Mouse (Mus musculus): ENCODE measurements around the gene Nmnat3.
"Not testable (repeated sequence)": the region's sequence is repeated elsewhere in the genome, so short reads cannot be mapped to it uniquely, and the experiment has no call there.

Nmnat3 gene

GRCm38 (mm10) chr9:98287135-98287534, at the start of gene Nmnat3:
Nmnat3 (plus strand) TSS chr9:98287435.
- not testable (repeated sequence) for DNase-seq

DNA sequence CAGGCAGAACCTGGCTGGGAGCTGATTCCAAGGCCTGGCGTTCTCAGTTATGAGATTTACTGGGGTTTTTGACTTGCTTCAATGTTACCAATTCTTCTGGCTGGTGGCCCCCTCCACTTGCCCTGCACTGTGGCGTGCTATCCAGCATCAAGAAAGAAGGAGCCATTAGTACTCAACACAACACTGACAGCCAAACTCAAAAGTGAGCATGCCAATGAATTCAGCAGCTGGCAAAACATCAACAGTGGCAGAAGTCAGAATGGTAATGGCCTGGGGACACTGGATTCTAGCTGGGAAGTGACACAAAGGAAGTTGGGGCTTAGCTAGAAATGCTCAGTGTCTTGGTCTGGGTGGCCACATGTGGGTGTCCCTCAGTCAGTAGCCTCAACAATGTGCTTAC, 43.8 kb upstream of the Nmnat3 start:
- no peak for DNase-seq

DNA sequence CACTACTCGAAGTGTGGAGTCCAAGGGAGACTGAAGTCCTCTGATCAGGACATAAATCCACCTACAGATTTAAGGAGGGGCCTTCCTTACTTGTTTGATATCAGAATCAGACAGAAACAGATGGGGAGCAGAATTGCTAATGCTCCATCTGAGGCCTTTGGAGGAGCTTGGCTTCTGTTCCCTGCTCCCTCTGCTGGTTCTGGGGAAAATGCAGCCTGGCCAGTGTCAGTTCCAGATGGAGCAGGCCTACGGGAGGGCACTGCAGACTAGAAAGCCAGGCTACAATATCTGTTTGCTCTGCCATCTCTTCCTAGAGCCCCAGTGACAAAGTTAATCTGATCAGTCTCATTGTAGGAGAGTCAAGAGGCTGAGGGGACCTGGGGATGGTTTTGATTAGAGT, 43.0 kb upstream of the Nmnat3 start:
- DNase-seq: peak in 1 of 2 experiments; percentile 20

DNA sequence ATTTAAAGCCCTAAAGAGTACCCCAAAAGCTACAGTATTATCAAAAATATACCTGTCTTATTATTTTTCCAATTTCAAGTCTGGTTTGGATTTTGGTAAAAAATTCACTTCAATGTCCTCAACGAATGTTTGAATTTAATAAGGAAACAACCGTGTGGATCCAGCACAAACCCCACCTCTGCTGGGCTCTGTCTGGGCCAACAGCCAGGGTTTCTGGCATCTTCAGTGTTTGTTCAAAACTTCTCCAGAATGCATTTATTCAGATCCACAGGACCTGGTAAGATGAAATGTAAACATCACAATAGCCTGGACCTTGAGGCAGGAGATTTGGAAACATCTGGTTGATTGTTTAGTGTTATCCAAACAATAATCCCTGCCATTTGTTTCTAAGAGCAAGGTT, 42.0 kb upstream of the Nmnat3 start:
- DNase-seq: no peak

GRCm38 (mm10) chr9:98246351-98246750, 40.9 kb upstream of the Nmnat3 start:
- no peak for DNase-seq

- no peak for DNase-seq
Measured at GRCm38 (mm10) chr9:98260210-98260609, 27.0 kb upstream of the Nmnat3 start.

DNA sequence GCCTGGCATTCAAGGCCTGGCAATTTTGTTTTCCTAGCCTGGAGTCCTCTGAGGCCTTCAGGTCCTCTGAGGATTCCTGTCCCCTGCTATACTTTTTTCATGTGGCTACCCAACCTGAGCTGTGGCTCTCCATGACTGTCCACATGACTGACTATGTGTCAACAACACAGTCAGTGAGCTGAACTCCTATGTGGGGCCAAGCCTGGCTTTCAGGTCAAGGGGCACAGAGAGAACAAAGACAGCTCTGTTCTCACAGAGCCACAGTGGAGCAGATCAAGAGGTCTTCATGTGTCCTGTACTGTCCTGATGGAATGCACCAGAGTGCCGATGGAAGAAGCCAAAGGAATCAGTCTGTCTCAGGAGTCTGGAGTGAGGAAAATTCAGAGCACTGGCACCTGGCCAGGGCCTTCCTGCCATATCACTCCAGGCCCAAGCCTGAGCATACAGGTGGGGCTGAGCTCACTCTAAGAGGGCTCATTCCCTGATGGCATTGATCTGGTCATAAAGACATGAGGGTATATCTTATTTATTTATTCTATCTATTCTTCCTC, 25.7 kb upstream of the Nmnat3 start:
- no peak for DNase-seq

DNA sequence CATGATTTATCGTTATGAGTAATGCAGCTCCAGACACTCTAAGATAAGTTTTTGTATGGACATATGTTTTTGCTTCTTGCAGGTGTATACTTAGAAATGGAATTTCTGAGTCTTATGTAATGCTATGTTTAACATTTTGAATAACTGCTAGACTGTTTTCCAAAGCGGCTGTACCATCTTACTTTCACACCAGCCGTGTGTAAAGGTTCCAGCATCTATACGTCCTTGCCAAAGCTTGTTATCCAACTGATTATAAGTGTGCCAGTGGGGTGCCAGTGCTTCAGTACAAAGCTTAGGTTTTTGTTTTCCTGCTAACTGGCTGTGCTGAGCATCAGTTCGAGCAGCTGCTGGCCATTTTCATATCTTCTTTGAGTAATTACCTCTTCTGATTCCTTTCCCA, 22.3 kb upstream of the Nmnat3 start:
- DNase-seq: no peak

- DNase-seq: no peak
Measured at GRCm38 (mm10) chr9:98272734-98273133, 14.5 kb upstream of the Nmnat3 start.

- no peak for DNase-seq
Measured at GRCm38 (mm10) chr9:98275080-98275479, 12.2 kb upstream of the Nmnat3 start.

- DNase-seq: no peak
Measured at GRCm38 (mm10) chr9:98280162-98280561, 7.1 kb upstream of the Nmnat3 start.

GRCm38 (mm10) chr9:98285606-98286301, 1.5 kb upstream of the Nmnat3 start:
- DNase-seq: no peak

DNA sequence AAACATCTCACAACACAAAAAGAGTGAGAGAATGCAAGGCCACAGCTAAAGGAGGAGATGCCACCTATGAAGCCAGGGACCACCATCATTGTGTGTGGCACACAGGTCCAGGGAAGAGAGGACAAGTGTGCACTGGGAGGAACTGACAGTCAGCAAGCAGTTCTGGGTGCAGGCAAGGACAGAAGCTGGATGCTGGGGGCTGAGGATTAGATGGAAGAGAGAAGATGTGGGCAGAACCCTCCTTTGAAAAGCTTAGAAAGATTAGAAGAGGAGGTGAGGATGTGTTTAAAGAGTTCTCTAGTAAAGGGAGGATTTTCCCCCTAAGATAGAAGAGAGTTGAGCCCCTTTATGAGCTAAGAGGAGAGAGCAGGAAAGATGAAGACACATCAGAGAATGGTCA, 2.4 kb downstream of the Nmnat3 start:
- DNase-seq: no peak

- no peak for DNase-seq
Measured at GRCm38 (mm10) chr9:98290591-98290990, 3.4 kb downstream of the Nmnat3 start.

DNA sequence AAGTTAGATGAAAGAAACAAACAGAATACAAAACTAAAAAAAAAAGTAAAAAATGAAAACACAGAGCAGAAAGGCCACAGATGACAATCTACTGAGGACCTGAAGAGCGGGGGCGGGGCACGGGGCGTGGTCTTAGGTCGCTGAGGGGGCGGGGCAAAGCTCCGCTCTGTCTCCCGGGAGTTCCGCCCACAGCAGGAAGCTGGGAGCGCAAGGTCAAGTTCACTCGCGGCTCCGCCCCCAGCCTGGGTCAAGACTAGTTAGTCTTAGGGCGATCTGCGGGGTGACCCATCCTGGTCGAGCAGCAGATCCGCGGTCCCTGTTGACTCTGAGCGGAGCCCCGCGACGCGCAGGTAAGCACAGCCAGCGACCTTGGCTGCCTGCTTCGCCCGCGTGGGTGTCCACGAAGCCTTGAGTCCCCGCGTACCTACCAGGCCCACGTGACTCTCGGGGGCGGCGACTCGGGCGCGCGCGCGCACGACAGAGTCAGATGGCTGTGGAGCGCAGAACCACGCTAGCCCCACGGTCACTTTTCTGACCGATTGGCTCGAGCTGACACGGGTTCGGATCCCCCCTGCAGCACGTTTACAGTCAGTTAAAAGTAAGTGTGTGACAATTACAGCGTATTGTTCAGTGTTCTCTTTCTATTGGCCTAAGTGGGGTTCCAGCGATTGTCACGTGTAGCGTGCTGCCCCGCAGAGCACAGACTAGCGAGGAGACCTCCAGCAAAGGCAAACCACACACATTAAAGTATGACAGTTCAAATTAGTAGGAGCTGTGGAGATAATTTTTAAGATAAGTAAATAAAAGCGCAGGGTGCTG, 9.4 kb downstream of the Nmnat3 start:
- DNase-seq: peak; percentile 89 to 92

DNA sequence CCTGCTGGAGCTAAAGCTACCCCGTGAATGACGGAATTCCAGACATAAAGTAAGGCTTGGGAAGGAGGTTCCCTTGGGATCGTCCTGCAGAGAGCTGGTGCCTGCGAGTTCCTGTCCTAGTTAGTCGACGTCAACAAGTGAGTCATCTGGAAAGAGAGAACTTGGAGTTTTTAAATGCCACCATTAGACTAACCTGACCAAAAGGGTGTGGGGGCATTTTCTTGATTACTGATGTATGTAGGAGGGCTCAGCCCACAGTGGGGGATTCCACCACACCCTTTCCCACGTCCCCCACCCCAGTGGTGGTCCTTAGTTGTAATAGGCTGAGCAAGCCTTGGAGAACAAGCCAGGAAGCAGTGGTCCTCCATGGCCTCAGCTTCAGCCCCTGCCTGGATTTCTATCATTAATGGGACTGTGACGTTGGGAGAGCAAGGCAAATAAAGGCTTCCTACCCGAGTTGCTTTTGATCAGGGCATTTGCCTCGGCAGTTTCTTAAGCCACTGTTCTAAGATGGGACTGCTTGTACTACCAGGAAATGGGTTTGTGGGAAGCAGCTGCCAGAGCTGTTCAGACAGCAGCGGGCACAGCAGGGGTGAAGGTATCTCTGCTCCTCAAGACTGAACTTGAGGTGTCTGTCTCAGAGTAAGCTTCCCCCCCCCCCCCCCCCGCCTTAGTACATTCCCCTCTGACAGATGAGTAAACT, 10.2 kb downstream of the Nmnat3 start:
- peak in 1 of 2 experiments; percentile 7 for DNase-seq

- no peak for DNase-seq
Measured at GRCm38 (mm10) chr9:98297937-98298595, 10.8 kb downstream of the Nmnat3 start.

- DNase-seq: no peak
Measured at GRCm38 (mm10) chr9:98298761-98299160, 11.5 kb downstream of the Nmnat3 start.

DNA sequence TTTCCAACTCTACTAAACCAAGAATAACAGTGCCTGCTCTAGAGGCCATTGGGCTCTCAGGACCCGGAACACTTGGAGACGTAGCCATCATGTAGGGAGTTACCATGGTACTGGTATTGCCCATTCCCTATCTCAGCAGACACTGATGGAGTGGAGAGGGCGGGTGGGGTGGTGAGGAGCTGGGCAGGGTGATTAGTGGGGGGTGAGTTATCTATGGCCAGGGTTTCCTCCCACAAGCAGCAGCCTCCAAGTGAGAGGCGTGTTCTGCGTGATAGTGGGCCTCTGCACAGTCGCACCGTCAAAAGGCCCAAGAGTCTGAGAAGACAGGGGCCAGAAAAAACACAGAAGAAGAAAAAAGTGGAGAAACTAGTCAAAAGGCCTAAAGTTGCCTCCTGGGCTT, 12.0 kb downstream of the Nmnat3 start:
- DNase-seq: no peak

- no peak for DNase-seq
Measured at GRCm38 (mm10) chr9:98300582-98300981, 13.3 kb downstream of the Nmnat3 start.

DNA sequence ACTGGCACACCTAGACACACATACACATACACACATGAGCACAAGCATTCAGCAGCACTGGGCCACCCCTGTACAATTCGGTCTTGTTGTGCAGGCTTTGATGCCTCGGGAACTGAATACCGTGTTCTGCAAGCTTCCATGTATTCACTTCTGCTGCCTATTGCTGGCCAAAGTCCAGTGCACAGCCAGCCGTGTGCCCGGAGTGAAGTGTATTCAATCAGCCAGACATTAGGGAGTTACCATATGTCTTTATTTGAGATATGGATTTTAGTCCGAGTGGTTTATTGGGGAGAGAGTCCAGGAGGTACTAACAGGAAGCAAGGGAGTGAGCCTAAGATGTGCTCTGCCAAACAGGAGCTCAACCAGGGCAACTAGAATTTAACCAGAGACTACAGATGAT, 19.8 kb downstream of the Nmnat3 start:
- DNase-seq: no peak

DNA sequence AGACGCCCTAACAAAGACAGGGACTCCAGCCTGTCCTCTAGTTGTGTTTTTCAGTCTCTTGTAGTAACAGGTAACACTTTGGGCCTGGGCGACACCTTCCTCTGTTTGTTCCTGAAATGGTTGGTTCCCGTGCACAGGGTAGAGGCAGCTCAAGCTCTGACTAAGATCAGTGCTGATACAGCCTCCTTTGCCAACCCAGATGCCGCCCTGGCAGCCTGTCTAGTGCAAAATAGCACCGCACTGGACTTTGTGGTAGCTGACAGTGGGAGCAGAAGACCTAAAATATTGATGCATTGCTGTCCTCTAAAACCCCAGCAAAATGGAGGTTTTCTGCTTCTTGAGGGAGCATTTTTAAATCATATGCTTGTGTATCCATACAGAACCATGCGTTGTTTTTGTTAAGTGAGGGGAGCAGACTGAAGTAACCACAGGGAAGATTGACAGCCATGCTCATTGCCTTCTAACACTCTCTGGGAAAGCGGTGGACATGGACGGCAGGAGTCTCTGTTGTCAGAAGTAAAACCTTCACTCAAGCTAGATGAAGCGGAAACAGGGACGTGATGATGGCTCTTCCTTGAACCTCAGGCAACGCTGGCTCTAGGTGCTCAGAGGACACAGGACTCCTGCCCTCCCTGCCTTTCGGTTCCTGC, 24.2 kb downstream of the Nmnat3 start:
- DNase-seq: no peak
